Mouse (Mus musculus) C2C12 (cell line): ENCODE measurements around the gene Vamp5. TPM values are rescaled to one million over a fixed set of nuclear protein-coding genes. Genes with fewer than 3 reads are reported as not detected.

ENCODE experiments used
- H3K27me3 ChIP-seq: one replicate; pipeline ENCODE4 v1.6.1; 2011; ENCODE audit not compliant: control insufficient read depth, insufficient read depth, insufficient read length
- H3K36me3 ChIP-seq: one replicate; pipeline ENCODE4 v1.6.1; 2011; ENCODE audit not compliant: control insufficient read depth, insufficient read depth
- H3K4me3 ChIP-seq: one replicate; pipeline ENCODE4 v1.5.1; 2011; ENCODE audit warnings: mild to moderate bottlenecking, control low read depth; ENCODE audit not compliant: poor library complexity, insufficient read depth, severe bottlenecking
- H3K79me2 ChIP-seq: one replicate; pipeline ENCODE4 v1.6.1; 2011; ENCODE audit not compliant: control insufficient read depth, insufficient read depth
- H3K79me3 ChIP-seq: one replicate; pipeline ENCODE4 v1.6.1; 2011; ENCODE audit warnings: low read depth, control low read depth
- H3ac ChIP-seq: one replicate; pipeline ENCODE3; 2011; ENCODE audit warnings: low read depth; ENCODE audit not compliant: control insufficient read depth, insufficient read length
- CEBPB ChIP-seq: IDR thresholded peaks from one replicate; pipeline ENCODE4 v1.6.1; 2011; ENCODE audit warnings: low read depth, mild to moderate bottlenecking, control low read depth, moderate library complexity
- CTCF ChIP-seq: IDR thresholded peaks from one replicate; pipeline ENCODE4 v1.5.1; 2011; ENCODE audit not compliant: control insufficient read depth, insufficient read depth, insufficient read length
- FOSL1 ChIP-seq: IDR thresholded peaks from one replicate; pipeline ENCODE4 v1.8.0; 2011; ENCODE audit warnings: mild to moderate bottlenecking, low read length; ENCODE audit not compliant: poor library complexity, insufficient read depth, severe bottlenecking
- MAX ChIP-seq: IDR thresholded peaks from one replicate; pipeline ENCODE4 v1.6.1; 2011; ENCODE audit warnings: mild to moderate bottlenecking, control low read depth
- MYOD1 ChIP-seq: IDR thresholded peaks from one replicate; pipeline ENCODE4 v1.6.1; 2011; ENCODE audit warnings: low read depth; ENCODE audit not compliant: control insufficient read depth, insufficient read length
- MYOG ChIP-seq: IDR thresholded peaks from one replicate; pipeline ENCODE4 v1.6.1; 2011; ENCODE audit not compliant: control insufficient read depth, insufficient read length; ENCODE audit errors: extremely low read depth
- USF1 ChIP-seq: IDR thresholded peaks from one replicate; pipeline ENCODE4 v1.6.1; 2011; ENCODE audit warnings: low read depth, mild to moderate bottlenecking, control low read depth, moderate library complexity
- polyA plus RNA-seq: library from polyadenylated mRNA; unstranded; fragments of >200 nt; fragmentation: generic; extraction: Trizol; gene quantifications from one replicate; pipeline ENCODE4 v1.2.1, GENCODE M21; 2012; ENCODE audit warnings: missing spikeins

Gene Vamp5
- polyA plus RNA-seq, 1 experiment = 91.3 TPM

- H3K36me3 ChIP-seq = peaks cover 24% of the 10 kb centered on the region
- H3K79me2 ChIP-seq = peaks cover 21% of the 10 kb centered on the region
- peaks cover 13% of the 10 kb centered on the region for H3K79me3 ChIP-seq
- TF ChIP-seq MAX = no peak
- no peak for TF ChIP-seq MYOD1
- H3K27me3 ChIP-seq = no peaks in the 10 kb centered on the region
- no peak overlapping the region for H3ac ChIP-seq
- H3K4me3 ChIP-seq = peak overlapping the region; percentile 82
Observed at GRCm38 (mm10) chr6:72361121-72361551, 19.1 kb downstream of the Vamp5 start.

GRCm38 (mm10) chr6:72360599-72360935 is 19.7 kb downstream of the Vamp5 start:
- Histone ChIP-seq H3K79me3 (peaks cover 13% of the 10 kb centered on the region), H3K4me3 (no peak overlapping the region), H3ac (no peak overlapping the region), H3K36me3 (peaks cover 24% of the 10 kb centered on the region), H3K27me3 (no peaks in the 10 kb centered on the region), H3K79me2 (peaks cover 21% of the 10 kb centered on the region)
- no peak for TF ChIP-seq USF1
- TF ChIP-seq CEBPB = no peak
- no peak for TF ChIP-seq FOSL1
- TF ChIP-seq CTCF = no peak
- no peak for TF ChIP-seq MYOG
- no peak for TF ChIP-seq MYOD1
- no peak for TF ChIP-seq MAX

- Histone ChIP-seq H3ac (no peak overlapping the region), H3K79me2 (peaks cover 21% of the 10 kb centered on the region), H3K27me3 (no peaks in the 10 kb centered on the region), H3K36me3 (peaks cover 24% of the 10 kb centered on the region), H3K4me3 (no peak overlapping the region), H3K79me3 (peaks cover 13% of the 10 kb centered on the region)
- TF ChIP-seq FOSL1 (no peak), MYOD1 (no peak), MYOG (no peak), USF1 (no peak), MAX (no peak), CEBPB (no peak)
Observed at GRCm38 (mm10) chr6:72359891-72360598, 20.2 kb downstream of the Vamp5 start.

GRCm38 (mm10) chr6:72359343-72359742 is 20.9 kb downstream of the Vamp5 start:
- Histone ChIP-seq H3K79me2 (peaks cover 21% of the 10 kb centered on the region), H3K79me3 (peaks cover 13% of the 10 kb centered on the region), H3K27me3 (no peaks in the 10 kb centered on the region), H3ac (no peak overlapping the region), H3K36me3 (peaks cover 24% of the 10 kb centered on the region), H3K4me3 (no peak overlapping the region)
- TF ChIP-seq CEBPB = no peak
- no peak for TF ChIP-seq USF1
- TF ChIP-seq CTCF = no peak
- no peak for TF ChIP-seq FOSL1
- no peak for TF ChIP-seq MYOG
- TF ChIP-seq MYOD1 = no peak
- no peak for TF ChIP-seq MAX

- Histone ChIP-seq H3K27me3 (no peaks in the 10 kb centered on the region), H3ac (no peak overlapping the region), H3K4me3 (no peak overlapping the region), H3K79me2 (peaks cover 21% of the 10 kb centered on the region), H3K36me3 (peaks cover 24% of the 10 kb centered on the region), H3K79me3 (peaks cover 13% of the 10 kb centered on the region)
- TF ChIP-seq MYOD1 = no peak
- no peak for TF ChIP-seq CEBPB
- TF ChIP-seq MYOG = no peak
- no peak for TF ChIP-seq USF1
- TF ChIP-seq MAX = no peak
- TF ChIP-seq FOSL1 = no peak
Observed at GRCm38 (mm10) chr6:72358086-72358764, 22.0 kb downstream of the Vamp5 start.
